Mouse (Mus musculus) brain, embryonic 18.5 days (tissue): ENCODE data around the gene Snx20.
A peak's percentile ranks its signal among the peaks of the same experiment; 100 is the strongest.

Experiments used
- DNase-seq: peaks from one replicate; pipeline ENCODE4 v3.0.0-alpha.2; 2012; ENCODE audit warnings: low read depth, low spot score

The Snx20 gene

DNA sequence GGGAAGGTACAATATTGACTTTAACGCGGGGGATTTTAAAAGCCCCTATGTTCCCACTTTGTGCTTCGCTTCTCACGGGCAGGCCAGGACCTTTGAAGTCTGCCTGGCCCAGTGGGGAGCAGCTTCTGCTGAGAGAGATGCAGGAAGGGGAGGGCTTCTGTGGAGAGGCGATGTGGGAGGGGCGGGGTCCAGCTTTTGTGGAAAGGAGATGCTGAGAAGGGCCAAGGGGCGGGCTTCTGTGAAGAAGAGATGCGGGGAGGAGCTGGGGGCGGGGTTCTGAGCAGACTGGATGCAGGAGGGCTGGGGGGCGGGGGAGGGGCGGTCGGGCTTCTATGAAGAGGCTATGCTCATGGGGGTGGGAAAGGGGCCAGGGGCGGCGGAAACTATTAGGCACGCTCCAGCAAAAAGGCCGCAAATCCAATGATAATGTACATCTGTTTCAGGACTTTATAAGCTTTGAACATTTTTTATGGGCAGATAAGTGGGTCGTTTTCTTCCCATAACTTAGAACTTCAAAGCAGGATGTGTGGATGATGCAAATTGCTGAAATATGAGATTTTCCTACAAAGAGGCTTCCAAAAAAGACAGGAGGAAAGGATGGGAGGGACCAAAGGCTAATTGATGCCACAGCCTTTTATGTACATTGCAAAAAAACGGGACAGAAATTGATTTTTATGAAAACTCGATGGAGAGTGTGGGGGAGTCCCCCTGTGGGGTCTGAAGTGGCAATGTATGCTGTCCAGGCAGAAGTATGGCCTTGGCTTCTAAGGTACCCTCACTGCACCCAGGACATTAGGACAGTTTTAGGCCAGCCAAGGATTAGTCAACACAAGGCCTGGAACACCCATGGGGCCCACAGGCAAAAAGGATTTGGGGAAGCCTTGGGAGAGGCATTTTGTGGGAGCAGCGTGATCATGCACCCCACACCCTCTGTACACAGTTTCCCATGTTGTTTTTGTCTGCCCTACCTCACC lies 31.6 kb downstream of the Snx20 start:
- peak; percentile 71 for DNase-seq

DNA sequence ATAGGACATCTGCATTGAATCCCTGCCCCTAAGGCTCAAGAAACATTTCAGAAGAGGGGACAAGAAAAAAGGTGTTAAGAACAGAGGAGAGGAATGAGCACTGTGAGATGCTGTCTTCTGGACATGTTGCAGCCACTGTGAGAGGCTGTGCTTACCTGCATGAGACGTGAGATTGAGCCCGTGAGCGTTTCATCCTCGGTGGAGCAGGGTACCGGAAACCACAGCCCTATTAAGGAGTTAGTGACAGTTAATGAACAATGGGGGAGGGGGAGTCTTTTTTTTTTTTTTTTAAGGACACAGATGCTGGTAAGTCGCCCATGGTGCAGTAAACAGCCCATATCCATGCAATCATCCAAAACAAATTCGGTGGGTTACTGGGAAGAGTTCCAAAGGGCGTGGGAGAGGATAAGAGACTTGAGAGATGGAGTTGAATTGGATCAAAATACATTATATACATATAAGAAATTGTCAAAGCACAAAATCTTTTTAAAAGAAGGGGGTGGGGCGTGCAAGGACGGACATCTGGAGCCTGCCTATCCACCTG lies 32.4 kb downstream of the Snx20 start:
- DNase-seq, result no peak

DNA sequence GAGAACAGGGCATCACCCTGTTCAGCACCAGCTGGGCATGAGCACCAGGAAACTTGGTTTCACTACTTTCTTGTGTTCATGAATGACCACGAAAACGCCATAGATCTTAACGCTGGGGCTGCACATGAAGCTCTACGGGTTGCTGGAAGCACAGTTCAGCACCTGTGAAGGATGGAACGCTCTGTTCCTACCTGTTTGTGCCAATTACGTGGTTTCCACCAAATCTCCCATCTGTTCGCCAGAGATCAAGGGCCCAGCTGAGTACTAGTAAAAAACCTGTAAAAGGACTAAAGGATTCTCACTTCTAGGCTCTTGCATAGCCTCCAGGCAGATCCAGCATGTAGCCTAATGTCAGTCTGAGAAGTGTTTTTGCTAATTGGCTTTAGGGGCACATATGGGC lies 36.4 kb downstream of the Snx20 start:
- no peak for DNase-seq

DNA sequence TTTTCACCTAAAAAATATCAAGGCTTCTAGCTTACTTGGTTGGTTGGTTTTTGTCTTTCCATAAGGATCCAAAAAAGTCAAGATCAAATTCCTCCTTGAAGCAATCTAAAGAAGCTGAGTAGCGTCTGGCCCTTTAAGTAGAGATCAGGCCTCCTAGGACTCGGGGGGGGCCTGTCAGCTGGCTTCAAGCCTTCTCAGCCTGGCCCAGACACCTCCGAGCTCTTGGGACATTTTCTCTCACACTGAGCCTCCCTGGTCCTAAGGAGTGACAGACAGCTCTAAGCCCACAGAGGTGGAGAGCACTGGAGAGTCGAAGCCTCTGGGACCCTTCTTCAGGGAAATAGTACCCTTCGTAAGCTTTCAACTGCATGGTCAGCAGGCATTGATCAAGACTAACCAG lies 37.4 kb downstream of the Snx20 start:
- no peak for DNase-seq

DNA sequence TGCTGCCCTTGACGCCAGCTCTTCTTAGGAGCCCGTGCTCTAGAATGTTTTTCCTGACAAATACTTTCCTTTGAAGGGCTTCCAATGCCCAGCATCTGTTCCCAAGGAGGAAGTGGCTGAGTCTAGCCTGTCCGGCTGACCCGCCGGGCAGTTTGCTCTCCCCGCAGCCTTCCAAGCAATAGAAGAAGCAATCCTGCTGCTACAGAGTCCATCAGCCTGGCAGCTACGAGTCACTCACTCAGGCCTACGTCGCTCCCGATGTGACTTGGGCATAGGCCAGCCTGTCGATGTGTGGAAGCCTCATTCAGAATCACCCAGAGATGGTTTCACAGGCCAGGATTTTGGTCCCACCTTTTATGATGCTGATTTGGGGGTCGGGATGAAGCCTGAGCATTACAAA lies 39.9 kb downstream of the Snx20 start:
- no peak for DNase-seq

DNA sequence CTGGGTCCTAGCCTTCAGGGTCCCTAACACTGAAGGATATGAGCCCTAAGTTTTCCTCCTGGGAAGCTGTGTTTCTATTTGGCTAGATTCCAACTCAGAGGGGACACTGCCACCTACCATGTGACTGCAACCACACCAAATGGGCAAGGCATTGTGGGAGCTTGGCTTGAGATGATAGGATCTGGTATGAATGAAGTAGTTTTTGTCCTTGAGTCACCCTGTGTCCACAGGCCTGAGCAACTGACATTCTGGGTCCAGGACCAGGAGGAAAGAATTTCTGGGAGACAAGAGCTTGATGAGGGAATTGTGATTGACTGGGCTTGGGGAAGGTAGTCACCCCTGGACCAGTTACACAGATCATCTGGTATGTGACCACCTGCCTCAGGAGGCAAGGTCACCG lies 42.0 kb downstream of the Snx20 start:
- DNase-seq, result no peak

DNA sequence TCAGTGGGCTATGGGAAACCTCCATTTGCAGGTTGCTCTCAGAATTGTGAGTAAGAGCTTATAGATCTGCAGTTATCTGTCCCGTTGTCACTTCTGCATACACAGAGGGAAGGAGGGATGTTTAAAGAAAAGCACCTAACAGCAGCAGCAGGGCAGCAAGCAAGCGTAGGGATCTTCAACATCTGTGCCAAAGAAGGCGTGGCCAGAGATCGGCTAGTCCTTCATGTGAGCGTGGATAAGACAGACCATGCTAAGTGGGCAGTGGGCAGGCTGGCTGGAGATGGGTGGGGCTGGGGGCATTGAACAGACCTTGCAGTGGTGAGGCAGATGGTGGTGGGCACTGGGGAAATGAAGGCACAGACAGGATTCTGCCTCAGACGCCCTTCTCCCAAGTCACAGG lies 45.7 kb downstream of the Snx20 start:
- DNase-seq, result no peak

DNA sequence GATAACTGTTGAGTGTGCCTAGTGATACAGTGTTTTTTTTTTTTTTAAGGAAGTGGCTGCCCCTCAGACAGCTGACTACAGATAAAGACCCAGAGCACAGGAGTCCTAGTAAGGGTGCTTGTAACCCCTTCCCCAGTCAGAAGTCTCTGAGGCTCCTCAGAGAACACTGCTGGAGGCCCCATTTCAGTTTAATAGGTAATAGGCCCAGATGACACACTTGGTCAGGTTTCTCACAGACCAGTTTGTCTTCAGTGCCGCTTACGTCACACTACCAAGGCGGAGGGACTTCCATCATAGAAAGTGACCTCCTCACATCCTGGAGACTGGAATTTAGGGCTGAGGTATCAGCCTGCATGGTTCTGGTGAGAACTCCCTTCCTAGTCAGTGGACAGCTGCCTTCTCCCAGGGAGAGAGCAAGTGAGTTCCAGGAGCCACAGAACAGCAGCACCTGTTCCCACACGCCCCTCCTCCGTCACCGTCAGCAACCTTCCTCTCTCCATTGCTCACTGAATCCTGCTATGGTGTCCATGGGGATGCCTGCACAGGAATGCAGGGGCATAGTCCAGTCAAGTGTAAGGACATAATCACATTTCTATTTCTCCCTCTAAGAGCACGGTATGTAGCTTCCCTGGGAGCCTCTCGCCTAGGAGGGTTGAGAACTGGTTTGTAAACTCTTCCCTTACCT lies 47.6 kb downstream of the Snx20 start:
- DNase-seq, result no peak

DNA sequence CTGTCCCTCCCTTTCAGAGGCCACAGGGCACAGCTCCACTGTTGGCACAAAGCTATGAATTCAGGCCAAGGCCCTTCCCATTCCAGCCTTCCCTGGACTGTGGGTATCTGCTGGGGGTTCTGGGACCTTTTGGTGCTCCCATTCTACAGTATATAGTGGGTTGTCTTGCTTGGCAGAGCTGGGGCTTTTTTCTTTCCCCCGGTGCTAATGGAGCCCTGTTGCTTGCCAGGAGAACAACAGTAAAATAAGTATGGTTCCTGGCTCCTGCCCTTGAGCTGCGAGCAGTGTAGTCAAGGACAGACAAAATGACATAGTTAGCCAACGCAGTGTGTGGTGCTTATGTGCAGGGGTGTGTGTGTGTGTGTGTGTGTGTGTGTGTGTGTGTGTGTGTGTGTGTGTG lies 52.1 kb downstream of the Snx20 start:
- DNase-seq, result no peak

DNA sequence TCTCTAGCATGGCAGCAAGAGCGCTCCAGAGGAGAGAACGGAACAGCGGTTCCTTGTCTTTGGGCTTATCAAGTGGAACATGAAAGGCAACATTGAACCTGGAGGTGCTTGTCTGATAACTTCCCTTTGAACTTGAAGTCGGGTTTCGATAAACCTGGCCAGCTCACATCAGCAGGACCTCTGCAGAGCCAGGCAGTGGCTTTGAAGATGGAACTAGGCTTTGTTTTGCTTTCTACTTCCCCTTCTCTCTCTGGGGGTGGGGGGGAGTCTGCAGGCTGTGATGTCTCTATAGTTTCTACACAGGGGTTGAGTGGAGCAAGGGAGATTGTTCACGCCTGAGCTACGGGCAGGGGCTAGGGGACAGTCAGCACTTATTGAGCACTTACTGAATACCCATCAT lies 55.1 kb downstream of the Snx20 start:
- DNase-seq, result no peak

DNA sequence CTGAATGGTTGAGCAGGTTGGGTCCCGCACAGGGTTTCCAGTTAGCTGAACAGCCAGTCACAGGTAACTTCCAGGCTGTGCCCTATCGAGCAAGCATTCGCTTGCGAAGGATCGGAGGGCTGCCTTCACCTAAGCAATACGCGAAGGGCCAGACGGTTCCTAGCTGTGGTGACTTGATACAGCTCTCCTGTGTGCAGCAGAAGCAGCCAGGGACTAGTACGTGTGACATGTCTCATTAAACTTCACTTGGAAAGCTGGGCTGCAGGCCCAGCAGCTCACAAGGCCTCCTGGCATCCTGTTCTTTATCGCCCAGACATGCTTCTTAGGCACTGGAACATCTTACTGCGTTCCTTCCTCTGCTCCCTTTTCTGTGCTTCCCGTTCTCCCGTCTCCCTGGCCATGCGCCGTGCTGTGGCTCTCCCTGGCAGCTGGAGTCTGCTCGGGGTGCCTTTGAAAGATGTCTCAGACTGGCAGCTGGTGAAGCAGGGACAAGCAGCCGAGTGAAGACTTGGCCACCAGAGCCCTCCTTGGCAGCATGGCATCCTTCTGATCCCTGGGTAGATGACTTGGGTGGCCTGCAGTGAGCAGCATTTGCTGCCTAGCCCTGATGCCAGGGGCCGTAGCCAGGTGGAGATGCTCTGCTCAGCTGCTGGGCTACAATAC lies 56.1 kb downstream of the Snx20 start:
- DNase-seq, result no peak

DNA sequence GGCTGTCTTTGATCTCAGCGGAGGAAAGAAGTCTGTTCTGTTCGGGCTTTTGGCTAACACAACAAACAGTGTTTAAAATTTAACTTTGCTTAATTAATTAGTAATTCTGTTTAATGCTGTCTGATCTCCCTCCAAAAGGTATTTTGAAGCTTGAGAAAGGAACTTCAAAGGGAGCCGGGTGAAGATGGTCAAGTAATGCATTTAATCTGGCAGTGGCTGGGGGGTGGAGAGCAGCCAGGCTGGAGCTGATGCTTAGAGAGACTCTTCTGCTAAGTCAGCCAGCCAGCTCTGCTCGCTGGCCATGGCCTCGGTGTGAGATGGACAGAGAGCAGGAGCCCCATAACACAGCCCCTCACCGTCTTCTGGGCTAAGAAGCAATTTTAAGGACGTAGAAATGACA lies 56.7 kb downstream of the Snx20 start:
- no peak for DNase-seq

DNA sequence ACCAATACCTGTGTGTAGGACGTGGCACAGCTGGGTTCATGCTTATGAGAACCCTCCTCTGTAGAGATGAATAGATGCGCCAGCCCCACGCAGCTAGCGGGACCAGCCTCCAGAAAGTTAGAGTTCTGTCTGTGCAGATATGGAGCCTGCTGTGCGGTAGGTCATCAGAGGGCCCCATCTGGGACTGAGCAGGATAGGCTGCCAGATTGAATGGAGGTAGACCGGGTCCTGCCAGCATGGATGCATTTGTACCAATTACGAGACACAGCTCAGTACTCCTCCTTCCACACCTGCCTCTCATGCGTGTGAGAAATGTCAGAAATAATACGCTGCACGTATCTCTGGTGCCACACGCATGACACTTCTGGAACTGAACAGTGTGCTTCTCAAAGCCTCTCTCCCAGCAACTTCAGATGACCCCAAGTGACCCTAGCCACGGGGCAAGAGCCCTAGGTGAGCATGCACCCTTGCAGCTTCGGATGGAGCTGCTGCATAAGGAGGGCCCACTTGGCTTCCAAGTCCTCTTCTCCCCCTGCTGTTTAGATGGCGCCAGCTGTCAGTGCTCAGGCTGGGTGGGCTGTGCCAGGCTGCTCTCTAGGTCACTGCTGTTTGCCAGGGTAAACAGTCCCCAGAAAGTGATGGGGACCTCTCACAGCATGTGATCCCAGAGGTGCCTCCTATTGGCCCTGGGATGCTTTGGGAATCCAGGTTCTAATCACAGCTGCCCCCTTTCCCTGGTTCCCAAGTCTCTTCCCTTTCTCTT lies 57.3 kb downstream of the Snx20 start:
- no peak for DNase-seq

DNA sequence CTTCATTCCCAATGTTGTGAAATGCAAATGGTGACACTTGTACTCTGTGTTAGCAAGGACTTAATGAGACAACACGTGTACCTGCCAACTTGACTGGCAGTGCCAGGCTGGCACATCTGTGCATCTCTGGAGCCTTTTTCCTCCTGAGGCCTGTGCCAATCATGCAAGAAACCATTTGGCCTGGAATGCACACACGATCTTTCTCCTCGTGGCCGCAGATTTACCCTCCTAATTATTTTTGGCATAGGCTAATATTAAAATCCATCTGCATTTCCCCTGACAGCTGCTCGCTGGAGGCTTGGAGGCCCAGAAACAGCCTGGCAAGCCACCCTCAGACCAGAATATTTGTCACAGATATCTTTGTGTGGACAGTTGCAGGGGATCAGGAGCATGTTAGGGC lies 58.3 kb downstream of the Snx20 start:
- no peak for DNase-seq
